Mouse (Mus musculus) ES-E14 (cell line): ENCODE results near the gene Hdac4.

ENCODE experiments used
- CHD2 ChIP-seq: IDR thresholded peaks from 2 replicates; pipeline ENCODE4 v1.6.1; 2014; ENCODE audit warnings: mild to moderate bottlenecking, low read depth, low read length, inconsistent platforms
- HCFC1 ChIP-seq: IDR thresholded peaks from 2 replicates; pipeline ENCODE4 v1.6.1; 2012; ENCODE audit warnings: low read length, inconsistent platforms, borderline replicate concordance; ENCODE audit not compliant: insufficient read depth
- MAFK ChIP-seq: IDR thresholded peaks from 2 replicates; pipeline ENCODE4 v1.6.1; 2014; ENCODE audit warnings: mild to moderate bottlenecking, low read depth, low read length, inconsistent platforms; ENCODE audit not compliant: insufficient read depth
- ZC3H11A ChIP-seq: IDR thresholded peaks from 2 replicates; pipeline ENCODE4 v1.6.1; 2012; ENCODE audit warnings: low read depth, mild to moderate bottlenecking, inconsistent platforms, low read length, borderline replicate concordance
- ZNF384 ChIP-seq: IDR thresholded peaks from 2 replicates; pipeline ENCODE4 v1.6.1; 2012; ENCODE audit warnings: low read depth, low read length, inconsistent platforms

DNA sequence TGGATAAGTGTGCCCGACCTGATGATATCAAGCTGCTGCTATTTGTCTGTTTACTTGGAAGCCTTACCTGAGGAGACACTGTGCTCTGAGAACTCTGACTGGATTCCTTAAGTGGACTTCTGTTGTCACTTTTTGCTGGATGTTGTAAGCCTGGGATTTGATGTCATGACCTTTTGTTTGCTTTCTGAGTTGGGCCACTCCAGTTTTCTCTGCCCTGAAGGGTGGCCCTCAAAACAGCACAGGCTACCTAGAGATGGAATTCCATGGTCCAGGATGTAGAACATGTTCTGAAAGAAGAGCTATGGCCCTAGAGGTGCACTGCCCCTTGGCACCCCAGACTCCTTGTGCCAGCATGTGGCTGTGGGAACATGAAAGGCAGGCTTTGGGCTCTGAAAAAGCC is 10.9 kb downstream of the Hdac4 start:
- no peak for TF ChIP-seq HCFC1
- TF ChIP-seq MAFK = no peak
- no peak for TF ChIP-seq ZC3H11A
- TF ChIP-seq CHD2 = no peak
- TF ChIP-seq ZNF384 = no peak
